Mouse (Mus musculus) embryonic fibroblast, embryonic 13.5 days (primary cell): Measurements from ENCODE around the gene Olfr130.

Experiments used
- CTCF ChIP-seq: IDR thresholded peaks from 2 replicates; pipeline ENCODE4 v1.5.1; 2011; ENCODE audit warnings: mild to moderate bottlenecking, control low read depth, low read length, moderate library complexity, borderline replicate concordance; ENCODE audit not compliant: insufficient read depth
- POLR2A ChIP-seq: IDR thresholded peaks from 2 replicates; pipeline ENCODE4 v1.6.1; 2011; ENCODE audit warnings: low read depth, mild to moderate bottlenecking, control low read depth, low read length, moderate library complexity

DNA sequence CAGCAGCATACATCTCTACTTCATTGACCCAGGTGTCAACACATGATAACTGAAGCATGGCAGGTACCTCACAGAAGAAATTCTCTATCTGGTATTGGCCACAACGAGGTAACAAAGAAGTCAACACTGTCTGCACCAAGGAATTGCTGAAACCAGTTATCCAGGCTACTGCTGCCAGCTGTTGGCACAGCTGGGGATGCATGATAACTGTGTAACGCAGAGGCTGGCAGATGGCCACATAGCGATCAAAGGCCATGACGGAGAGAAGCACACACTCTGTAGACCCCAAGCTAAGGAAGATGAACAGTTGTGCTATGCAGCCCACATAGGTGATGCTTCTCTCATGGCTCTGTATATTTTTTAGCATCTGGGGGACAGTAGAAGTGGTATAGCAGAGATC is 18.6 kb downstream of the Olfr130 start:
- no peak for TF ChIP-seq CTCF
- no peak for TF ChIP-seq POLR2A
